Mouse (Mus musculus): ENCODE results near the gene Atg16l2. TPM values are rescaled to one million over a fixed set of nuclear protein-coding genes. Genes with fewer than 3 reads are reported as not detected.

Atg16l2 gene
- 10 to 100 TPM; 77.9 to 81.6 TPM for total RNA-seq (2023)

DNA sequence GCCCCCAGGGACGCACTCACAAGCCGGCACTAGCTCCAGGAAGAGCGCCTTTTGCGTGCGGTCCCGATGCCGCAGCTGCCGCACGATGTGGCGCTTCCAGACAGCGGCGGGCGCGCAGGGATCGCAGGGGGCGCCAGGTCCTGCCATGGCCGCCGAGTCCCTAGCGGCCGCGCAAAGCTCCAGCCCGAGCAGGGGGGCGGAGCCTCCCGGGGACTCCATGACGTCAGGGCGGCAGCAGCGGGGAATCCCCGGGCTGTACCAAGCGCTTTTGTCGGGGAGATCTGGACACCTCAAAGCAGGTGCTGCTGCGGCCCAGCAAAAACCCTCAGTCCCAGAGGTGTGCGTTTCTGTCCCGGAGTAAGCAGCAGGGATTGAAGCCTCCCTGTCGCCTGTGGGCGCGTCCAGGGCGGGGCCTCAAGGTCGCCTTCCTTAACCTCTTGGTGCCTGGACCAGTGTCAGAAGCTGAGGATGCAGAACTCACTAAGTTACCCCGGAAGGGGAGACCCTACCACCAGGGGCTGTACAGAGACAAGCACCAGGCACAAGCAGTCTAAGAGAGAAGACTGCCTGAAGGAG lies at the start of gene Atg16l2:
Gene Atg16l2 (minus strand): TSS at position 371 of the 576 bp plus-strand sequence.

DNA sequence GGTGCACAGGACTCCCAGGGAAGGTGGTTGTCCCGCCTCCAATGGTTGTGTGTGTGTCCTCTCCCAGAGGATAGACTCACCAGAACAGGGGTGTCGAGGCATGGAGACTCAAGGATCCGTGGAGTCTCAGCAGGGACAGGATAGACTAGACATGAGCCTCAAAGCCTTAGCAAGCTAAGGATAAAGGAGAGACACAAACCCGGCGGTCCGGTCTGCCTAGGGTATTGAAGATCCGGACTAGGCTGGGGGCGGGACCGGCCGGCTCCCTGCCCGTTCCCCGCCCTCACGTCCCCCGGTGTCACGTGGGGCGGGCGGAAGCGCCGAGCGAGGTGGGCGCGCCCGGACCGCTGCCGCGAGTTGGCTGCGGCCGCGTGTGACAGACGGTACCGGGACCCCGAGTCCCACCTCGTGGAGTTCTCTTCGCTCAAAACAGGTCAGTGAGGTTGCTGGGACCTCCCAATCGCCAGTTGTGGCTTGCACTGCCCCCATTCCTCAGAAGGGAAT lies 45.8 kb upstream of the Atg16l2 start, which contains the start of gene Arap1:
Gene Arap1 (plus strand): TSS at position 301 of the 504 bp plus-strand sequence.

GRCm38 (mm10) chr7:101317014-101317413 lies 15.0 kb upstream of the Atg16l2 start, which contains the start of gene Stard10:
Gene Stard10, plus strand, starts transcription at chr7:101317086.

Other genes starting within 250 kb of the Atg16l2 start
- 10 to 100 TPM; 18.6 to 21.0 TPM for gene Fchsd2, start 209.4 kb downstream of the Atg16l2 start, total RNA-seq (2023)
- gene Stard10, start 14.8 kb upstream of the Atg16l2 start, total RNA-seq (2023) = 10 to 100 TPM; 12.5 to 19.7 TPM
- 100 to 1,000 TPM; 396 to 404 TPM for gene Arap1, start 45.8 kb upstream of the Atg16l2 start, total RNA-seq (2023)
- gene Gm45837, start 108.6 kb upstream of the Atg16l2 start, total RNA-seq (2023) = 10 to 100 TPM; 77.5 to 85.1 TPM
- 100 to 1,000 TPM; 174 to 205 TPM for gene Pde2a, start 119.4 kb upstream of the Atg16l2 start, total RNA-seq (2023)

All from neutrophil, adult 59 days (primary cell).